ENCODE assay signal across 8 mouse cellular contexts in genomic region chr11:120242726-120243530, GRCm38 (mm10). TPM values are rescaled to one million over a fixed set of nuclear protein-coding genes. Genes with fewer than 3 reads are reported as not detected.
DNase-seq lines count a peak whose midpoint lies in the region; ATAC-seq and TF ChIP-seq lines count a peak whose summit lies in the region.

No protein-coding gene starts in this region.

- H3K36me3 ChIP-seq in liver, postnatal 0 days (replicated peaks; ENCODE audit: insufficient read depth, low read length), result no peaks in the 10 kb centered on the region
- no peaks in the 10 kb centered on the region for H3K36me3 ChIP-seq in liver, embryonic 12.5 days
- no peaks in the 10 kb centered on the region for H3K36me3 ChIP-seq in hindbrain, embryonic 16.5 days (ENCODE audit: control insufficient read depth, insufficient read depth, low read length)
- no peaks in the 10 kb centered on the region for H3K36me3 ChIP-seq in neural tube, embryonic 13.5 days

- H3K4me1 ChIP-seq in liver, postnatal 0 days (ENCODE audit: insufficient read depth), result peaks cover 18% of the 10 kb centered on the region
- H3K4me1 ChIP-seq in liver, embryonic 12.5 days, result peaks cover 61% of the 10 kb centered on the region
- peaks cover 24% of the 10 kb centered on the region for H3K4me1 ChIP-seq in embryonic fibroblast, embryonic 13.5 days (ENCODE audit: control insufficient read depth, insufficient read depth, low read length)
- peaks cover 61% of the 10 kb centered on the region for H3K4me1 ChIP-seq in hindbrain, embryonic 16.5 days (ENCODE audit: control insufficient read depth, insufficient read depth, low read depth, low read length)
- peaks cover 97% of the 10 kb centered on the region for H3K4me1 ChIP-seq in neural tube, embryonic 13.5 days (replicated peaks)

- no peak for TF ChIP-seq EP300 in liver, postnatal 0 days (IDR thresholded peaks at IDR 0.05; ENCODE audit: low read depth)

- DNase-seq in liver, postnatal 0 days, result no peak
- no peak for DNase-seq in cerebellum, adult 9-11 months
- DNase-seq in layer of hippocampus, postnatal 10 days (ENCODE audit: low spot score in 2 of 2), result no peak

- no peaks in the 10 kb centered on the region for H3K9me3 ChIP-seq in liver, postnatal 0 days (ENCODE audit: low read length)
- no peaks in the 10 kb centered on the region for H3K9me3 ChIP-seq in liver, embryonic 12.5 days (replicated peaks)
- no peaks in the 10 kb centered on the region for H3K9me3 ChIP-seq in hindbrain, embryonic 16.5 days (ENCODE audit: control insufficient read depth, low read length)
- H3K9me3 ChIP-seq in neural tube, embryonic 13.5 days, result no peaks in the 10 kb centered on the region

- TF ChIP-seq POLR2A in embryonic fibroblast, embryonic 13.5 days (IDR thresholded peaks at IDR 0.05; ENCODE audit: low read depth, low read length), result no peak

- no peak overlapping the region for H3K9ac ChIP-seq in liver, postnatal 0 days (replicated peaks)
- no peak overlapping the region for H3K9ac ChIP-seq in liver, embryonic 12.5 days
- H3K9ac ChIP-seq in hindbrain, embryonic 16.5 days (ENCODE audit: low read depth, low read length), result peak overlapping the region; percentile 41
- H3K9ac ChIP-seq in neural tube, embryonic 13.5 days, result peak overlapping the region; percentile 100

- no peak overlapping the region for H3K4me2 ChIP-seq in liver, postnatal 0 days (ENCODE audit: low read depth, low read length)
- H3K4me2 ChIP-seq in liver, embryonic 12.5 days, result no peak overlapping the region
- peak overlapping the region; percentile 36 for H3K4me2 ChIP-seq in hindbrain, embryonic 16.5 days (ENCODE audit: low read length)
- peak overlapping the region; percentile 99 for H3K4me2 ChIP-seq in neural tube, embryonic 13.5 days

- H3K27me3 ChIP-seq in liver, postnatal 0 days (ENCODE audit: insufficient read depth, low read length), result peaks cover under 1% of the 10 kb centered on the region
- H3K27me3 ChIP-seq in liver, embryonic 12.5 days (replicated peaks), result peaks cover 37% of the 10 kb centered on the region
- H3K27me3 ChIP-seq in hindbrain, embryonic 16.5 days (replicated peaks; ENCODE audit: control insufficient read depth, insufficient read depth, low read length), result no peaks in the 10 kb centered on the region
- H3K27me3 ChIP-seq in neural tube, embryonic 13.5 days, result no peaks in the 10 kb centered on the region

- H3K4me3 ChIP-seq in liver, postnatal 0 days (ENCODE audit: low read depth, low read length), result no peak overlapping the region
- no peak overlapping the region for H3K4me3 ChIP-seq in liver, embryonic 12.5 days
- no peak overlapping the region for H3K4me3 ChIP-seq in embryonic fibroblast, embryonic 13.5 days (ENCODE audit: insufficient read depth, low read length)
- no peak overlapping the region for H3K4me3 ChIP-seq in hindbrain, embryonic 16.5 days (ENCODE audit: low read length)
- H3K4me3 ChIP-seq in neural tube, embryonic 13.5 days, result peak overlapping the region; percentile 13

- WGBS in liver, postnatal 0 days (ENCODE audit: insufficient replicate concordance), result 83% methylated on average over 22 of the region's 22 CpGs
- 82% methylated on average over 22 of the region's 22 CpGs for WGBS in liver, embryonic 12.5 days (ENCODE audit: insufficient replicate concordance)
- 18% methylated on average over 22 of the region's 22 CpGs for WGBS in hindbrain, embryonic 16.5 days
- 6% methylated on average over 22 of the region's 22 CpGs for WGBS in neural tube, embryonic 13.5 days

- ATAC-seq in liver, postnatal 0 days, result no peak
- ATAC-seq in liver, embryonic 12.5 days, result no peak
- 0 out of 2 replicates have a peak, but pooled peaks have one; percentile 1 for ATAC-seq in hindbrain, embryonic 16.5 days
- peak; percentile 41 for ATAC-seq in neural tube, embryonic 13.5 days (ENCODE audit: low read depth)
- no peak for ATAC-seq in cerebellum, adult (ENCODE audit: insufficient number of reproducible peaks, low FRiP score, low TSS enrichment)

- no peak for TF ChIP-seq CTCF in liver, postnatal 0 days (IDR thresholded peaks at IDR 0.05; ENCODE audit: low read depth)
- TF ChIP-seq CTCF in embryonic fibroblast, embryonic 13.5 days (IDR thresholded peaks at IDR 0.05; ENCODE audit: borderline replicate concordance, insufficient read depth, low read length), result no peak

- H3K27ac ChIP-seq in liver, postnatal 0 days (ENCODE audit: low read depth), result peak overlapping the region; percentile 16; the same call in 1 of the 2 replicates
- H3K27ac ChIP-seq in liver, embryonic 12.5 days, result no peak overlapping the region
- H3K27ac ChIP-seq in embryonic fibroblast, embryonic 13.5 days (ENCODE audit: insufficient read depth, low read length), result peak overlapping the region; percentile 93
- peak overlapping the region; percentile 21; the same call in 1 of the 2 replicates for H3K27ac ChIP-seq in hindbrain, embryonic 16.5 days (ENCODE audit: low read depth, low read length)
- peak overlapping the region; percentile 100 for H3K27ac ChIP-seq in neural tube, embryonic 13.5 days (replicated peaks)

RNA-seq across cellular contexts. Expression of gene Bahcc1, which starts 10.2 kb away (rescaled TPM):
- 1.1 and 1.2 TPM in 2 replicates for polyA plus RNA-seq in liver, postnatal 0 days (2015; fragmentation: Nextera tagmentation; extraction: Ambion mirVana)
- 3.0 and 3.5 TPM in 2 replicates for polyA plus RNA-seq in liver, embryonic 12.5 days (2016; fragmentation: Nextera tagmentation; extraction: Ambion mirVana)
- 17.9 and 18.6 TPM in 2 replicates for polyA plus RNA-seq in embryonic fibroblast, embryonic 13.5 days (2011; ENCODE audit: insufficient read length, low read depth, missing spikeins)
- 7.8 and 9.7 TPM in 2 replicates for polyA plus RNA-seq in hindbrain, embryonic 16.5 days (2015; fragmentation: Nextera tagmentation; extraction: Ambion mirVana)
- 13.6 and 15.3 TPM in 2 replicates for polyA plus RNA-seq in neural tube, embryonic 13.5 days (2015; fragmentation: Nextera tagmentation; extraction: Ambion mirVana)
- 10 to 100 TPM; 21.9 to 26.0 TPM for total RNA-seq in layer of hippocampus, postnatal 10 days (2021)

Comparison
In these comparisons a context has a peak if more than half of its experiments do, and no peak if none do; other contexts are left out.
1. ATAC-seq: peak in hindbrain, embryonic 16.5 days (single experiment) and neural tube, embryonic 13.5 days (single experiment); none in liver, postnatal 0 days (single experiment), liver, embryonic 12.5 days (single experiment) and cerebellum, adult (single experiment).
2. H3K4me2 ChIP-seq: peak in hindbrain, embryonic 16.5 days (single experiment) and neural tube, embryonic 13.5 days (single experiment); none in liver, postnatal 0 days (single experiment) and liver, embryonic 12.5 days (single experiment).
3. H3K9ac ChIP-seq: peak in hindbrain, embryonic 16.5 days (single experiment) and neural tube, embryonic 13.5 days (single experiment); none in liver, postnatal 0 days (single experiment) and liver, embryonic 12.5 days (single experiment).